Mouse (Mus musculus): ENCODE results near the gene Gm8773. TPM values are rescaled to one million over a fixed set of nuclear protein-coding genes. Genes with fewer than 3 reads are reported as not detected.

The Gm8773 gene
- polyA plus RNA-seq, 1 experiment from 2014 or later, result 0.92 TPM

- WGBS, result 43% methylated on average over 4 of the region's 4 CpGs
- no peak for DNase-seq (ENCODE audit: low spot score)
Observed at GRCm38 (mm10) chr5:5618329-5618728, 44.7 kb downstream of the Gm8773 start.

GRCm38 (mm10) chr5:5625491-5625890, 51.9 kb downstream of the Gm8773 start:
- no peak overlapping the region for H3K27ac ChIP-seq
- no peaks in the 10 kb centered on the region for H3K4me1 ChIP-seq
- no peaks in the 10 kb centered on the region for H3K9me3 ChIP-seq
- no peak for DNase-seq (ENCODE audit: low spot score)
- no peaks in the 10 kb centered on the region for H3K36me3 ChIP-seq
- H3K27me3 ChIP-seq (ENCODE audit: insufficient read depth, poor library complexity, severe bottlenecking), result no peaks in the 10 kb centered on the region
- 70% methylated on average over 3 of the region's 3 CpGs for WGBS
- no peak overlapping the region for H3K4me3 ChIP-seq

More at GRCm38 (mm10) chr5:5618329-5618728, 44.7 kb downstream of the Gm8773 start:
- Histone ChIP-seq H3K36me3 (no peaks in the 10 kb centered on the region), H3K27me3 (ENCODE audit: insufficient read depth, poor library complexity, severe bottlenecking) (no peaks in the 10 kb centered on the region), H3K9me3 (no peaks in the 10 kb centered on the region), H3K4me3 (no peak overlapping the region), H3K4me1 (no peaks in the 10 kb centered on the region), H3K27ac (no peak overlapping the region)

Other genes starting within 250 kb of the Gm8773 start
- 15.8 and 17.7 TPM in 2 replicates for gene Cdk14, start 153.5 kb upstream of the Gm8773 start, polyA plus RNA-seq (2016; fragmentation: Nextera tagmentation; extraction: Ambion mirVana)
- gene 1700015F17Rik, start 94.7 kb upstream of the Gm8773 start, polyA plus RNA-seq (2016; fragmentation: Nextera tagmentation; extraction: Ambion mirVana), result not detected in 2 replicates
- gene Cldn12, start 58.8 kb upstream of the Gm8773 start, polyA plus RNA-seq (2016; fragmentation: Nextera tagmentation; extraction: Ambion mirVana), result 21.5 and 27.4 TPM in 2 replicates
- 22.9 and 27.1 TPM in 2 replicates for gene Gtpbp10, start 14.3 kb upstream of the Gm8773 start, polyA plus RNA-seq (2016; fragmentation: Nextera tagmentation; extraction: Ambion mirVana)
- gene Cfap69, start 90.4 kb downstream of the Gm8773 start, polyA plus RNA-seq (2016; fragmentation: Nextera tagmentation; extraction: Ambion mirVana), result 0.67 and 2.6 TPM in 2 replicates
- 3.3 and 6.9 TPM in 2 replicates for gene Steap2, start 120.8 kb downstream of the Gm8773 start, polyA plus RNA-seq (2016; fragmentation: Nextera tagmentation; extraction: Ambion mirVana)
- 4.0 and 10.7 TPM in 2 replicates for gene Steap1, start 175.5 kb downstream of the Gm8773 start, polyA plus RNA-seq (2016; fragmentation: Nextera tagmentation; extraction: Ambion mirVana)